Mouse (Mus musculus): ENCODE measurements around the gene Pawr.

GRCm38 (mm10) chr10:108406798-108407754 lies 75.2 kb downstream of the Pawr start:
- TF ChIP-seq CTCF (IDR thresholded peaks at IDR 0.05; ENCODE audit: borderline replicate concordance, control insufficient read depth, extremely low read depth, insufficient read depth, low read length, poor library complexity) (no peak), POLR2A (IDR thresholded peaks at IDR 0.05; ENCODE audit: control insufficient read depth, extremely low read depth, insufficient read depth, low read length, poor library complexity) (no peak)

All from thymus, adult 2 months (tissue).